Mouse (Mus musculus) left cerebral cortex, adult 6 months (tissue): Measurements from ENCODE around the gene Dhx32. TPM values are rescaled to one million over a fixed set of nuclear protein-coding genes. Genes with fewer than 3 reads are reported as not detected.

Source experiments
- long read RNA-seq, 2 experiments: library from polyadenylated mRNA; unstranded; transcript quantifications; one replicate each; pipeline ENCODE4 v2.0.0; 2019 to 2020
- polyA plus RNA-seq: library from polyadenylated mRNA; unstranded; fragments of <200 nt; fragmentation: Nextera tagmentation; gene quantifications from 2 replicates; pipeline ENCODE4 v1.2.3, GENCODE M21; 2021

Gene Dhx32
- polyA plus RNA-seq: 14.1 and 20.0 TPM in 2 replicates
- long read RNA-seq, experiment 1, transcript Dhx32-207 (12 exons, 2,998 nt): minor isoform, 12 of 266 reads
- long read RNA-seq, experiment 1, transcript Dhx32-201 (12 exons, 2,955 nt): major isoform, 192 of 266 reads
- long read RNA-seq, experiment 1, partial matches to known transcripts: 14 of 266 reads
- long read RNA-seq, experiment 1, other reads (novel, unspliced or antisense): 45 of 266 reads
- long read RNA-seq, experiment 2, transcript Dhx32-201 (12 exons, 2,955 nt): major isoform, 26 of 41 reads
- long read RNA-seq, experiment 2, partial matches to known transcripts: 10 of 41 reads
- long read RNA-seq, experiment 2, other reads (novel, unspliced or antisense): 5 of 41 reads

DNA sequence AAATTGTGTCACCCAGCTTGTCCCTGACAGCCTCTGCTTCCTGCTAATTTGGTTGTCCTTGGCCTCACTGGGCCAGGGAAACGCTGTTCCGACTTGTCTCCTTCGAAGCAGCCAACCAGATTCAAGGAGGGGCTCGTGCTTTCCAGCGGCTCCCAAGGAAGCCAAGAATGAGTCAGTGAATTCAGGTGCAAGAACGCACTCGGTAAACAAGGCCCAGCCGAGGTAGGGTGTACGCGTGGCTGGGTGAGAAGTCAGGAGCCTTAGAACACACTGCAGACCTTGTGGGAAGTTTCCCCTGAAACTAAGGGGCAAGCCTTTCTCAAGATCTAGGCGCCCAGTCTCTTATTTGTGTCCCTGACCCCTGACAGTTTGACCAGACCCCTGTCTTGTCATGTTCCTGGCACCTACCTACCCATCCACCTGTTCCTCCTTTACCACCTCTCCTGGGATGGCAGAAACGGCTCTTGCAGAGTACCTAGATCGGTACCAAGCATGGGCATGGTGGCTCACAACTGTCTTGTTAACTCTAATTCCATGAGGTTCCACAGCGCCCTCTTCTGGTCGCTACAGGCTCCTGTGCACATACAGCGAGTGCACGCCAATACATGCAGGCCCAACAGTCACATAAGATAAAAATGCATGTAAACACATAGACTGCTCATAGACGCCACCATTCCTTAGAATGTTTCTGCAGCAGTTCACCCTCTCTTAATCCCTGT lies at the start of gene Dhx32:
Dhx32 (minus strand) TSS at position 10 of the 719 bp plus-strand sequence.

GRCm38 (mm10) chr7:133776626-133776996 lies 5.9 kb downstream of the Dhx32 start, which contains the start of gene Fank1:
Gene Fank1 (plus strand): TSS chr7:133776861.

GRCm38 (mm10) chr7:133679961-133680360 lies 102.6 kb downstream of the Dhx32 start, which contains the start of gene Mmp21:
Gene Mmp21 (minus strand): TSS chr7:133680061.

Other genes with a start within 250 kb of the Dhx32 start
- not detected in 2 replicates for gene Tex36, start 180.6 kb downstream of the Dhx32 start, polyA plus RNA-seq
- gene Edrf1, start 145.2 kb downstream of the Dhx32 start, polyA plus RNA-seq: 4.6 and 7.9 TPM in 2 replicates
- not detected in 2 replicates for gene Mmp21, start 102.7 kb downstream of the Dhx32 start, polyA plus RNA-seq
- 88.4 and 105 TPM in 2 replicates for gene Bccip, start 73.4 kb downstream of the Dhx32 start, polyA plus RNA-seq
- gene Uros, start 72.7 kb downstream of the Dhx32 start, polyA plus RNA-seq: 28.2 and 40.6 TPM in 2 replicates
- gene Fank1, start 5.9 kb downstream of the Dhx32 start, polyA plus RNA-seq: 3.5 and 4.5 TPM in 2 replicates